Mouse (Mus musculus): ENCODE measurements around the gene Snrpb. TPM values are rescaled to one million over a fixed set of nuclear protein-coding genes. Genes with fewer than 3 reads are reported as not detected.
A peak's percentile ranks its signal among the peaks of the same experiment; 100 is the strongest.

Snrpb gene
- polyA plus RNA-seq, 2 experiments = 185 to 292 TPM

- Histone ChIP-seq H3K27ac (no peak overlapping the region), H3K9ac (replicated peaks) (no peak overlapping the region), H3K9me3 (ENCODE audit: control insufficient read depth, low read length) (no peaks in the 10 kb centered on the region), H3K4me1 (replicated peaks; ENCODE audit: control insufficient read depth in 2 of 2, insufficient read depth in 2 of 2, low read length in 1 of 2) (no peaks in the 10 kb centered on the region), H3K4me2 (ENCODE audit: low read depth) (no peak overlapping the region), H3K4me3 (ENCODE audit: insufficient read depth in 1 of 2, low read depth in 2 of 2, low read length in 2 of 2) (no peak overlapping the region), H3K27me3 (ENCODE audit: control insufficient read depth, insufficient read depth, low read length) (no peaks in the 10 kb centered on the region), H3K36me3 (replicated peaks; ENCODE audit: control insufficient read depth, insufficient read depth, low read depth) (no peaks in the 10 kb centered on the region)
- WGBS (ENCODE audit: insufficient replicate concordance) = 70% methylated on average over 23 of the region's 23 CpGs
- DNase-seq (ENCODE audit: low read depth in 3 of 3, low spot score in 3 of 3) = no peak
- no peak for ATAC-seq (ENCODE audit: insufficient read depth)
- TF ChIP-seq EP300 (IDR thresholded peaks at IDR 0.05; ENCODE audit: low read depth) = no peak
- no peak for TF ChIP-seq CTCF (IDR thresholded peaks at IDR 0.05; ENCODE audit: low read depth)
These were observed 34.4 kb downstream of the Snrpb start for GRCm38 (mm10) chr2:130144703-130145324.

- Histone ChIP-seq H3K4me2 (ENCODE audit: low read depth) (no peak overlapping the region), H3K4me1 (replicated peaks; ENCODE audit: control insufficient read depth in 2 of 2, insufficient read depth in 2 of 2, low read length in 1 of 2) (no peaks in the 10 kb centered on the region), H3K9me3 (ENCODE audit: control insufficient read depth, low read length) (no peaks in the 10 kb centered on the region), H3K27me3 (ENCODE audit: control insufficient read depth, insufficient read depth, low read length) (no peaks in the 10 kb centered on the region), H3K9ac (replicated peaks) (no peak overlapping the region), H3K4me3 (ENCODE audit: insufficient read depth in 1 of 2, low read depth in 2 of 2, low read length in 2 of 2) (no peak overlapping the region), H3K36me3 (replicated peaks; ENCODE audit: control insufficient read depth, insufficient read depth, low read depth) (no peaks in the 10 kb centered on the region), H3K27ac (no peak overlapping the region)
- TF ChIP-seq CTCF (IDR thresholded peaks at IDR 0.05; ENCODE audit: low read depth) (no peak), EP300 (IDR thresholded peaks at IDR 0.05; ENCODE audit: low read depth) (no peak)
- DNase-seq (ENCODE audit: low read depth in 3 of 3, low spot score in 3 of 3) (no peak), ATAC-seq (ENCODE audit: insufficient read depth) (no peak)
- WGBS (ENCODE audit: insufficient replicate concordance) = 67% methylated on average over 8 of the region's 8 CpGs
These were observed 36.2 kb downstream of the Snrpb start for GRCm38 (mm10) chr2:130143011-130143410.

GRCm38 (mm10) chr2:130129687-130130086, 49.5 kb downstream of the Snrpb start:
- no peak overlapping the region for H3K4me2 ChIP-seq (ENCODE audit: low read depth)
- DNase-seq (ENCODE audit: low read depth in 3 of 3, low spot score in 3 of 3) = peak in 1 of 3 experiments; percentile 4
- no peaks in the 10 kb centered on the region for H3K27me3 ChIP-seq (ENCODE audit: control insufficient read depth, insufficient read depth, low read length)
- TF ChIP-seq EP300 (IDR thresholded peaks at IDR 0.05; ENCODE audit: low read depth) (no peak), CTCF (IDR thresholded peaks at IDR 0.05; ENCODE audit: low read depth) (no peak)
- H3K9me3 ChIP-seq (ENCODE audit: control insufficient read depth, low read length) = no peaks in the 10 kb centered on the region
- no peaks in the 10 kb centered on the region for H3K36me3 ChIP-seq (replicated peaks; ENCODE audit: control insufficient read depth, insufficient read depth, low read depth)
- no peak overlapping the region for H3K9ac ChIP-seq (replicated peaks)
- no peak overlapping the region for H3K27ac ChIP-seq
- H3K4me3 ChIP-seq (ENCODE audit: insufficient read depth in 1 of 2, low read depth in 2 of 2, low read length in 2 of 2) = no peak overlapping the region
- 0% methylated on average over 1 of the region's 1 CpGs for WGBS (ENCODE audit: insufficient replicate concordance)
- no peaks in the 10 kb centered on the region for H3K4me1 ChIP-seq (replicated peaks; ENCODE audit: control insufficient read depth in 2 of 2, insufficient read depth in 2 of 2, low read length in 1 of 2)
- ATAC-seq (ENCODE audit: insufficient read depth) = no peak

- H3K4me3 ChIP-seq (ENCODE audit: insufficient read depth in 1 of 2, low read depth in 2 of 2, low read length in 2 of 2) = no peak overlapping the region
- no peaks in the 10 kb centered on the region for H3K36me3 ChIP-seq (replicated peaks; ENCODE audit: control insufficient read depth, insufficient read depth, low read depth)
- DNase-seq (ENCODE audit: low read depth in 3 of 3, low spot score in 3 of 3) = no peak
- H3K27ac ChIP-seq = no peak overlapping the region
- no peaks in the 10 kb centered on the region for H3K4me1 ChIP-seq (replicated peaks; ENCODE audit: control insufficient read depth in 2 of 2, insufficient read depth in 2 of 2, low read length in 1 of 2)
- H3K4me2 ChIP-seq (ENCODE audit: low read depth) = no peak overlapping the region
- no peak for ATAC-seq (ENCODE audit: insufficient read depth)
- 42% methylated on average over 1 of the region's 1 CpGs for WGBS (ENCODE audit: insufficient replicate concordance)
- H3K9ac ChIP-seq (replicated peaks) = no peak overlapping the region
- TF ChIP-seq EP300 (IDR thresholded peaks at IDR 0.05; ENCODE audit: low read depth) (no peak), CTCF (IDR thresholded peaks at IDR 0.05; ENCODE audit: low read depth) (no peak)
- no peaks in the 10 kb centered on the region for H3K27me3 ChIP-seq (ENCODE audit: control insufficient read depth, insufficient read depth, low read length)
- no peaks in the 10 kb centered on the region for H3K9me3 ChIP-seq (ENCODE audit: control insufficient read depth, low read length)
These were observed 53.1 kb downstream of the Snrpb start for GRCm38 (mm10) chr2:130126073-130126472.

- H3K36me3 ChIP-seq (replicated peaks; ENCODE audit: control insufficient read depth, insufficient read depth, low read depth) = no peaks in the 10 kb centered on the region
- no peaks in the 10 kb centered on the region for H3K4me1 ChIP-seq (replicated peaks; ENCODE audit: control insufficient read depth in 2 of 2, insufficient read depth in 2 of 2, low read length in 1 of 2)
- no peak overlapping the region for H3K4me2 ChIP-seq (ENCODE audit: low read depth)
- no peaks in the 10 kb centered on the region for H3K9me3 ChIP-seq (ENCODE audit: control insufficient read depth, low read length)
- no peak overlapping the region for H3K27ac ChIP-seq
- whole genome bisulfite sequencing (ENCODE audit: insufficient replicate concordance) = 62% methylated on average over 6 of the region's 6 CpGs
- no peaks in the 10 kb centered on the region for H3K27me3 ChIP-seq (ENCODE audit: control insufficient read depth, insufficient read depth, low read length)
- TF ChIP-seq CTCF (IDR thresholded peaks at IDR 0.05; ENCODE audit: low read depth) = no peak
- no peak for TF ChIP-seq EP300 (IDR thresholded peaks at IDR 0.05; ENCODE audit: low read depth)
- H3K9ac ChIP-seq (replicated peaks) = no peak overlapping the region
- no peak for DNase-seq (ENCODE audit: low read depth in 3 of 3, low spot score in 3 of 3)
- ATAC-seq (ENCODE audit: insufficient read depth) = no peak
- no peak overlapping the region for H3K4me3 ChIP-seq (ENCODE audit: insufficient read depth in 1 of 2, low read depth in 2 of 2, low read length in 2 of 2)
These were observed 53.7 kb downstream of the Snrpb start for GRCm38 (mm10) chr2:130125279-130126059.

Other genes starting within 250 kb of the Snrpb start
- 0.01 TPM in 1 of 2 replicates, not detected in the other for gene Tgm3, start 167.1 kb downstream of the Snrpb start, polyA plus RNA-seq (2012; rRNA removed)
- gene Tgm3, start 167.1 kb downstream of the Snrpb start, polyA plus RNA-seq (2014; fragmentation: Nextera tagmentation; extraction: Ambion mirVana) = not detected in 2 replicates
- gene Tgm6, start 67.0 kb downstream of the Snrpb start, polyA plus RNA-seq (2012; rRNA removed) = 0.02 TPM in 1 of 2 replicates, not detected in the other
- gene Tgm6, start 67.0 kb downstream of the Snrpb start, polyA plus RNA-seq (2014; fragmentation: Nextera tagmentation; extraction: Ambion mirVana) = not detected in 2 replicates
- not detected in 2 replicates for gene Tmc2, start 15.8 kb upstream of the Snrpb start, polyA plus RNA-seq (2012; rRNA removed)
- not detected in 2 replicates for gene Tmc2, start 15.8 kb upstream of the Snrpb start, polyA plus RNA-seq (2014; fragmentation: Nextera tagmentation; extraction: Ambion mirVana)
- gene Nop56, start 95.0 kb upstream of the Snrpb start, polyA plus RNA-seq (2012; rRNA removed) = 109 and 201 TPM in 2 replicates
- gene Nop56, start 95.0 kb upstream of the Snrpb start, polyA plus RNA-seq (2014; fragmentation: Nextera tagmentation; extraction: Ambion mirVana) = 181 and 182 TPM in 2 replicates
- 71.8 and 104 TPM in 2 replicates for gene Idh3b, start 105.1 kb upstream of the Snrpb start, polyA plus RNA-seq (2012; rRNA removed)
- 95.1 and 105 TPM in 2 replicates for gene Idh3b, start 105.1 kb upstream of the Snrpb start, polyA plus RNA-seq (2014; fragmentation: Nextera tagmentation; extraction: Ambion mirVana)
- gene Ebf4, start 115.8 kb upstream of the Snrpb start, polyA plus RNA-seq (2012; rRNA removed) = 0.32 and 0.37 TPM in 2 replicates
- 0.05 TPM in 1 of 2 replicates, not detected in the other for gene Ebf4, start 115.8 kb upstream of the Snrpb start, polyA plus RNA-seq (2014; fragmentation: Nextera tagmentation; extraction: Ambion mirVana)
- gene Cpxm1, start 218.2 kb upstream of the Snrpb start, polyA plus RNA-seq (2012; rRNA removed) = 1.3 and 2.3 TPM in 2 replicates
- 1.5 and 1.9 TPM in 2 replicates for gene Cpxm1, start 218.2 kb upstream of the Snrpb start, polyA plus RNA-seq (2014; fragmentation: Nextera tagmentation; extraction: Ambion mirVana)
- gene Gm28372, start 225.8 kb upstream of the Snrpb start, polyA plus RNA-seq (2012; rRNA removed) = not detected in 2 replicates
- gene Gm28372, start 225.8 kb upstream of the Snrpb start, polyA plus RNA-seq (2014; fragmentation: Nextera tagmentation; extraction: Ambion mirVana) = not detected in 2 replicates
- gene 1700020A23Rik, start 225.9 kb upstream of the Snrpb start, polyA plus RNA-seq (2012; rRNA removed) = not detected in 2 replicates
- not detected in 2 replicates for gene 1700020A23Rik, start 225.9 kb upstream of the Snrpb start, polyA plus RNA-seq (2014; fragmentation: Nextera tagmentation; extraction: Ambion mirVana)
- not detected in 2 replicates for gene Tmem239, start 227.1 kb upstream of the Snrpb start, polyA plus RNA-seq (2012; rRNA removed)
- gene Tmem239, start 227.1 kb upstream of the Snrpb start, polyA plus RNA-seq (2014; fragmentation: Nextera tagmentation; extraction: Ambion mirVana) = not detected in 2 replicates
- 34.1 and 38.3 TPM in 2 replicates for gene Vps16, start 244.9 kb upstream of the Snrpb start, polyA plus RNA-seq (2012; rRNA removed)
- gene Vps16, start 244.9 kb upstream of the Snrpb start, polyA plus RNA-seq (2014; fragmentation: Nextera tagmentation; extraction: Ambion mirVana) = 26.8 and 31.3 TPM in 2 replicates
- gene Pced1a, start 245.3 kb upstream of the Snrpb start, polyA plus RNA-seq (2012; rRNA removed) = 5.6 and 6.7 TPM in 2 replicates
- 2.1 and 3.3 TPM in 2 replicates for gene Pced1a, start 245.3 kb upstream of the Snrpb start, polyA plus RNA-seq (2014; fragmentation: Nextera tagmentation; extraction: Ambion mirVana)

All from liver, embryonic 14.5 days (tissue).